Mouse (Mus musculus): ENCODE results near the gene Rln3.

The Rln3 gene

DNA sequence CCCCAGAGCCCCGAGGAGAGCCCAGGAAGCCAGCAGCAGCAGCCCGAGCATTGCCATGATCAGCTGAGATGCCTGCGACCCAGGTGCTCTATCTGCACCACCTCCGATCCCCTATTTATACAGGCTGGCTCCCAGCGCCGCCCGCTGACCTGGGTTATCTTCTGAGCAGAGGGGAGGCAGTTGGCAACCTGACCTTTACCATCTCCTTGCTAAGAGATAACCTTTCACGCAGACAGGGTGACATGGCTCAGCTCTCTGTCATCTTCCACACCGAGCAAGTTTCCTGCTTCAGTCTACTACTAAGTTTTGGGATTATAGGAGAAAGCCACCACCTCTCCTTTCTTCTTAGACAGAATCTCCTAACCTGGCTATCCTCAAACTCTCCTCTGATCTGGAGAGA lies at the start of gene Rln3:
Gene Rln3, minus strand, starts transcription at position 101 of the 400 bp plus-strand sequence.
- DNase-seq (ENCODE audit: extremely low spot score, low read depth, low spot score): no peak

DNA sequence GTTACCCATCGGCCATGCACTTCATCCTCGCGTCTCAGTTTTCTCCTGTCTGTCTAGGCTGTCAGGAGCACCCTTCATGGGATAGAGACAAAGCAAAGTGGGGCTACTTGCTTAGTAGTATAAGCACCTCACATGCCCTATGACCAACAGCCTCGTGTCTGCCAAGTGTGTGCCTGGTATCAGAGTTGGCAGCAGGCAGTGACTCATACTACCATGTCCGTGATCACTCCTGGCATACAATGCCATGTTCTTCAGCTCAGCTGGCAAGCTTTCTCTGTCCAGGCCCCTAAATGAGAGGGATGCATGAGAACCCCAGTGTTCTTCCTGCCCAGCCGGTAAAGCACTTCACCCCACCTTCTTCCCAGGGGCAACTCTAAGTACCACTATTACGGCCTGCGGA lies 45.8 kb upstream of the Rln3 start:
- no peak for DNase-seq (ENCODE audit: extremely low spot score, low read depth, low spot score)

DNA sequence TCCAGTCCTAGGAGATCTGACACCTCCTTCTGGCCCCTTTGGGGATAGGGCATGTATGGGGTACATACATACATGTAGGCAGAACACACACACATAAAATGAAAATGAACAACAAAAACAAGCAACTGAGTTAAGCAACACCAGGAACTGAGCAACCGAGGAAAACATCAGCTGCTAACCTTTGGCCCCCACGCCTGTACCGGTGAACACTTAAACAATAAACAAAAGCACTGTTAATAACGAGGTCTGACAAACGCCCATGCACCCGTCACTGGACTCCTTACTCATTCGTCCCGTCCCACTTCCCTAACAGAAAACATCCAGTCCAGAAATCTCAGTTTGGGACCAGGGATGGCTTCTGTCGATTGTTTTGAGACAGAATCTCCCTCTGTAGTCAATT lies 44.5 kb upstream of the Rln3 start:
- no peak for DNase-seq (ENCODE audit: extremely low spot score, low read depth, low spot score)

DNA sequence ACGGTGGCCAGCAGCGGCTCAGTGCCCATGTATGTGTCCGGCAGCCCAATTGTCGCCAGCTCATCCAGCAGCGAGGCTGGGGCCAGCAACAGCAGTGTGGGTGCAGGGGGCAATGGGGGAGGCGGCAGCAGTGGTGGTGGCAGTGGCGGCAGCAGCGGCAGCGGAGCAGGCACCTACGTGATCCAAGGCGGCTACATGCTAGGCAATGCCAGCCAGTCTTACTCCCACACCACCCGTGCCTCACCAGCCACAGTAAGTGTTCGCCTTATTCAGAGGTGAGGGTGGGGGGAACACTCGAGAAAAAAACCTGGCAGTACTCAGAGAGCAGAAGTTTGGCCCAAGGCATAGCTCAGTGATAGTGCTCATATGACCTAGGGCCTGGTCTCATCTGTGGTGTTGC lies 43.0 kb upstream of the Rln3 start:
- DNase-seq (ENCODE audit: extremely low spot score, low read depth, low spot score): no peak

DNA sequence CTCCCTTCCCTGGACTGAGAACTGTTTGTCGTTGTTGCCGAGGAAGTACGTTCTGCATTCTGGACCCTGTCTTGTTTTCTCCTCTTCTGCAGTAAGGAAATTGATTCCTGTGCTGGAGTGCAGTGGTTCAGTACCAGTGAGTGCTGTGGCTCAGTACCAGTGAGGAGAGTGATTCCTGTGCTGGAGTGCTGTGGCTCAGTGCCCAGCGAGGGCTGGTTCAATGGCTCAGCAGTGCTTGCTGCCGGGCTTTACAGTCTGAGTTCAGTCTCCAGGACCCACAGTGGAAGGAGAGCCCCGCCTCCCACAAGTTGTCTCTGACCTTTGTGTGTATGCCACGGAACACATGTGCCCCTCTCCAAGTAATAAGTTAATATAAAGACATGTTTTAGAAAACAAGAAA lies 42.4 kb upstream of the Rln3 start:
- no peak for DNase-seq (ENCODE audit: extremely low spot score, low read depth, low spot score)

DNA sequence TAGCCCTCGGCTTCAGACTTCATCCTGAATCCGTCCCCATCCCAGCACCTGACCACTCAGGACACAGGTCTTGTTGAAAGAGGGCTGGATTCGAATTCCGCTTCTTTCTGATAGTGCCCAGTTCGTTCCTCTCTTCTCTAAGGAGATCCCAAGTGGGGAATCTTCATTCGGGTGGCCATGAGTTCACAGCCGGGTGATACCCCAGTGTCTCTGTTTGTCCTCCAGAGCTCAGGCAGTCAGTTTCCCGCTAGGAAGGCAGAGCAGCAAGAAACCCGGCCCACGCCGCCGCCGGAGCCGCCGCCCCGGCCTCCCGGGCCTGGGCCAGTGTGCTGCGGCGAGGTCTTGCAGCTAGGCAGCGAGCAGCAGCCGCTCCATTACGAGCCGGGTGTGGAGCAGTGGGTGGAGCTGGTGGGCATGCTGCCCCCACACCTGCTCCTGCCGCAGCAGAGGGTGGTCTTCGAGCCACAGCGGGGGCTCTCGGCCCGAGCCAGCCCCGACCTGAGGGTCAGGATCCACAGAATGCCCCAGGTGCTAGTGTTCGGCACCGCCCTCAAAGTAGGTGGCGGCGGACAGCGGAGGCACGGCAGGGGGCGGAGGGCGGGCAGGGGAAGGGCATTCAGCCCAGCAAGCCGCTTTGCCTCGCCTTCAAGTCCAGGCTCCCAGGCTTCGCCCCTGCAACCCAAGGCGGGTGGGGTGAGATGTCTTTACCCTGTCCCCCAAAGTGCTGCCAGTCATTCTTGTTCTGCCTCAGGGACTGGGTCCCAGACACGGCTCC lies 39.7 kb upstream of the Rln3 start:
- no peak for DNase-seq (ENCODE audit: extremely low spot score, low read depth, low spot score)

DNA sequence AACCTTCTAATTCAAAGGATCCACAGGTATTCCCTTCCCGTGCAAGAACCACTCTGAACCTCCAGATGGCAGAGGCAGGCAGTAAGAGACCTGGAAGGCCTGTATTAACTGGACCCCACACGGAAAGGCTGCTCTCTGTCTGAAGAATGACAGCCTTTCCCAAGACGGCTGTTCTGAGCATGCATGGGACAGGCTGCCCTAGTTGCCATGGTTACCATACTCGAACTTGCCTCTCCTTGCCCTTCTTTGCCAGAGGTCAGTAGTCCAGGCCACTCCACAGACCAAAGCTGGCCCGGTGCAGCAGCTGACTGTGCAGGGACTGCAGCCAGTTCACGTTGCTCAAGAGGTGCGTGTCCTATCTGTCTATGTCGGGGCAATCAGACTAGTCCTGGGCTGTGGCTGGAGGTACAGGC lies 39.0 kb upstream of the Rln3 start:
- DNase-seq (ENCODE audit: extremely low spot score, low read depth, low spot score): no peak

DNA sequence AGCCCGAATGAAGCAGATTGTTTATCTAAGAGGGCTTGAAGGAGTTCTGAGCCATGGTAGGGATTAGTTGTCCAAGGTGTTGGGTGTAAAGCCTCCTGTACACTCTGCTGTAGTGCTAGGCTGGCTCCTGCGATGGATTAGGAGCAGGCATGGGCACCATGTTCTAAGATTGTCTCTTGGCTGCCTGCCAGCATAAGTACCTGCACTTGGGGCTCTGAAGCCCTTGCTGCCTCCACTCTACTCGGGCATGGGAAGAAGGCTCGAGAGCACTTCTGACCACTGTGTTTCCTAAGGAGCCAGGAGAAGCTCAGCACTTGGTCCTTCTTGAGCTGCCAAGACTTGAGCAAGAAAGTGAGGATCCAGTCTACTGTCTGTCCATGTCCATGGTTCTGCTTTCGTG lies 34.4 kb upstream of the Rln3 start:
- no peak for DNase-seq (ENCODE audit: extremely low spot score, low read depth, low spot score)

DNA sequence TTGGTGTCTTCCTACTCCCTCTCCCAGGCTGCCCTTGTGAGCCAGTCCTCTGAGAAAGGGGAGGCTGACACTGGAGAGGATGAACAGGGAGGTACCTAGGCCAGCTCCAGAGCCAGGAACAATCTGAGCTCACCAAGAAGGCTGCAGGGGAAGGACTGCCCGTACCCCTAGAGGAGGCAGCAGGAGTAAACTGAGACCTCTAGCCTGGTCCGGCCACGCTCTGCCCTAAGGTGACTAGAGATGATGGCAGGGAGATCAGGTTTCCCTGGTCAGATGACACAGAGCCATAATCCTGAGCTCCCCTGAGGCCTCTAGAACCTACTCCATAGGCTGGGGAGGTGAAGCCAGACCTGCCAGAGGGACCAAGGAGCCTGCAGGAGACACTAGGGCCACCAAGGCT lies 32.0 kb upstream of the Rln3 start:
- DNase-seq (ENCODE audit: extremely low spot score, low read depth, low spot score): no peak

DNA sequence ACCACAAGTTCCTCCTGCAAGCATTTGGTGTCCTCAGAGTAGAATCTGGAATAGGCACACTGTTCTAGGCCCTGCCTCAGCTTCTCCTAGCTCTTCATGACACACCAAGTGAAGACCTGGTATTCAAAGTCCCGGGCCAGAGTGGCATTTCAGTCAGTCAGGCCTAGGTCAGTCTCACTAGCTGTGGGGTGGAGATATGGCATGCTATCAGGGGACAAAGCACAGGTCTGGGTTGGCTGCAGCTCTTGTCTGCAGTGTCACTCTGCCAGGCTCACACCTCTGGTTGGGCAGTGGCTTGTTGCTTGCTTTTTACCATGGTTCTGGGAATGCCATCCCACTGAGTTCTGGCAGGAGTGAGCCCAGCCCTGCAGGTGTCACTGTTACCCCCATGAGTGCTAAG lies 31.6 kb upstream of the Rln3 start:
- no peak for DNase-seq (ENCODE audit: extremely low spot score, low read depth, low spot score)

DNA sequence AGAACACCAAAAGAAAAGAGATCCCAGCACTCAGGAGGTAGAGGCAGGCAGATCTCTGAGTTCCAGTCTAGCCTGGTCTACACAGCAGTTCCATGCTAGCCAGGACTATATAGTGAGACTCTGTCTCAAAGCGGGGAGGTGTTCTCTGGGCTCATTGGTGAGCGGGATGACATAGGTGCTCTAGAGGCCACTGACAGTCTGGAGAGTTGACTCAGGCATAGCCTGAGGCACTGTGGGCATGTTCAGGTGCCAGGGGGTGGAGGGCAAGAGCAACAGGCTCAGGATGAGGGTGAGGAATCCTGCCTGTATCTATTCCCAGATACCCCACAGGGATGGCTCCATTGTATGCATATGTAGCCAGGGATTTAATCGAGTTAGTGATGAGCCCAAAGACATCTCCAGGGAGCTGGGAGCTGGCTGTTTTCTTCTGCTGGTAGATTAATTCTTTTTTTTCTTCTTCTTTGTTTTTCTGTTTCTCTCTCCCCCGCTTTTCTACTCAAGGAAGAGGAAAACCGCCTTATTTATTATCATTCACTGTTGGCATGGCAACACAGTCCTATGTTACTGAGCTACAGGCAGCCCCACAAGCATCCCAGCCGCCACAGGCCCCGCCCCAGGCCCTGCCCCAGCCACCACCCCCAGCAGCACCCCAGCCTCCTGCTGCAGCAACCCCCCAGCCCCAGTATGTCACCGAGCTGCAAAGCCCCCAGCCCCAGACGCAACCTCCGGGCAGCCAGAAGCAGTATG lies 28.6 kb upstream of the Rln3 start:
- DNase-seq (ENCODE audit: extremely low spot score, low read depth, low spot score): no peak

DNA sequence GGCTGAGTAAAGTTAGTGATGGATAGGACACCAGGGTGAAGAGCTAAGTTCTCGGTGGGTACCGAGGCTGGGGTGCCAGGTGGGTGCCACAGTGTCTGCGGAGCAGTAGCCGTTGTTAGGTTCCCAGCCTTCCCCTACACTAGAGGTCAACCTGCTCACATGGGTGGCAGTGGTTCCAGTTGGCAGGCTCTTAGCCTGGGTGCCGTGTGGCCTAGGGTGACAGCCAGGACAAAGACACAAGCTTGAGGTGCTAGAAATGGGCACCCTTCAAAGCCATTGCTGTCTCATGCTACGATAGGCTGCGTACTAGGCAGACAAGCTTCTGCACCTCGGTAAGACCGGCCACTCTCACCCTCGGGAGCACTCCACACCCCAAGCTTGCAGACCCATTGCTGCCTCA lies 27.5 kb upstream of the Rln3 start:
- no peak for DNase-seq (ENCODE audit: extremely low spot score, low read depth, low spot score)

DNA sequence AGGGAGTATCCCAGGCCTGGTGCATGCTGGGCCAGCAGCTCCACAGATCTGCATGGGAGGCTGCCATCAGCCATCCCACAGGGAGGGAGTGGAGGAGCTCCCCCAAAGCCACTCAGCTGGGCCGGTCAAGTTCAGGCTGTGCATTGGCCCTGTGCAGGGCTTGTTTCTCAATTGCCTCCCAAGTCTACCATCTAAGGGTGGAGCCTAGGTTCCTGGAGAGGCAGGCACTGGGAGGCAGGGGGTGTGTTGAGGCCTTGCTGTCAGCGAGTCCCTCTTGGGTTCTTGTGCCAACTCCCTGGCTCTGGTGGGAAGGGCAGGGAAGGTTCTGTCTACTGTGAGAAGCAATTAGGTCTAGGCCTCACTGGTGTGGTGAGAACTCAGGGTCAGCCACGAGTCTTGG lies 27.1 kb upstream of the Rln3 start:
- no peak for DNase-seq (ENCODE audit: extremely low spot score, low read depth, low spot score)

DNA sequence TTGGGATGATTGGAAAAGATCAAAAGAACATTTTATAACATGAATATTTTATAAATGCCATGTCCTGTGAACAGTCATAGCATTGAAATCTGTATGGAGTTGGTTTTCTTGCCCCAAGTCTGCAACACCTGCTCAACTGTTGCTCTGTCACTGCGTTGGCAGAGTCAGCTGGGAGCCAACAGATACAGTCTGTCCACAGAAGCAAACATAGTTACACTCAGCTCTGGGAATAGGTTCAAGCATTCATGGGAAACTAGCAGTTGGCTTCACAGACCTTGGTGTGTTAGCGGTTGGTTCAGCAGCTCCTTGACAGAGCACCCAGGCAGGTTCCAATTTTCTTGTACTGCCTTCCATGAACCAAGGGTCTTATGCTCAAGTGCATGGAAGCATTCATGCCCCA lies 25.9 kb upstream of the Rln3 start:
- no peak for DNase-seq (ENCODE audit: extremely low spot score, low read depth, low spot score)

DNA sequence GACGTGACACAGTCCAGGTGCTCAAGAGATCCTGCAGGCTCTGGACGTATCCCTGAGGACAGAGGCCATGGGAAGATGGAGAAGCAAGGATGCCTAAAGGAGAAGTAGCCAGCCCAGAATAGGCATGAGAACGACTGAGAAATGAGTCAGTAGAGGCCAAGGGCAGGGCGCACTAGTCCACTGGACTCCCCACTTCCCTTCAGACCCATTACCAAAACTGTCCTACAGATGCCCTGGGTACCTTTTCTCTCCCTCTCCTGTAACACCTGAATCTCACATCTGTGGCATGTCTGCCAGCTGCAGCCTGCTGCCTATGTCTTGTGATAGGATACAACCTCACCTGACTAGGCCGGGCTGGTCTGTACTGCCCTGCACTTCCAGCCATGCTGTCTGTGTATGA lies 25.4 kb upstream of the Rln3 start:
- no peak for DNase-seq (ENCODE audit: extremely low spot score, low read depth, low spot score)

DNA sequence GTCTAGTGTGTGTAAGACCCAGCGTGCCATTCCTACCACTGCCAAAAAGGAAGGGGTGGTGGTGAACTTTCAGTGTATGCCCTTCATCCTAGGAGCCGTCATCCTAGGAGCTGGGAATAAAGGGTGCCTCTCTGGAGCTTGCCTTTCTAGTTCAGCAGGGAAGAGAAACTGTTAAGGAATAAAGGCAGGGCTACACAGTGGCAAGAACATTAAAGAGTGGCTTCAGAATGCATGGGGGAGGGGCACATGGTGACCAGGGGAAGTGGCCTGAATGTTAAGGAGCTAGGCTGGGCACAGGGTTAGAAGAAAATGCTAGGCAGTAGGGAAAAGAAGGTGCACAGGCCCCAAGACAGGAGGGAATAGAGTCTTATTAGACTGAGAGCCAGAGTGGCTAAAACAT lies 24.9 kb upstream of the Rln3 start:
- DNase-seq (ENCODE audit: extremely low spot score, low read depth, low spot score): no peak

DNA sequence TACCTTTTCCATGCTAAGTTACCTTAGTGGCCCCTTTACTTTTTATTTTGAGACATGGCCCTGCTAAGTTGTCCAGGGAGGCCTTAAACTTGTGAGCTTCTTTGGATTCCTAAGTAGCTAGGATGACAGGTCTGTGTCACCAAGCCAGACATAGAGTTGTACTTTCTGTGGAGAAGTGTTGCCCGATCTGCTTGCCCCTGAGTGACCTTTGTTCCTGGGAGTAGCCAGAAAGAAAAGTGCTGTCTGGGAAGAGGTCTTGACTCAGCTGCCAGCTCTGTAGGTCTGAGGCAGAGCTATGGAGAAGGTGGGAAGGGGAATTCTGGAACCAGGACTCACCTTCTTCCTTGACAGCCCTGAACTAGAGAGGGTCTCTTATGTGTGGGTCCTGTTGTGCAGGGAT lies 24.4 kb upstream of the Rln3 start:
- DNase-seq (ENCODE audit: extremely low spot score, low read depth, low spot score): no peak

DNA sequence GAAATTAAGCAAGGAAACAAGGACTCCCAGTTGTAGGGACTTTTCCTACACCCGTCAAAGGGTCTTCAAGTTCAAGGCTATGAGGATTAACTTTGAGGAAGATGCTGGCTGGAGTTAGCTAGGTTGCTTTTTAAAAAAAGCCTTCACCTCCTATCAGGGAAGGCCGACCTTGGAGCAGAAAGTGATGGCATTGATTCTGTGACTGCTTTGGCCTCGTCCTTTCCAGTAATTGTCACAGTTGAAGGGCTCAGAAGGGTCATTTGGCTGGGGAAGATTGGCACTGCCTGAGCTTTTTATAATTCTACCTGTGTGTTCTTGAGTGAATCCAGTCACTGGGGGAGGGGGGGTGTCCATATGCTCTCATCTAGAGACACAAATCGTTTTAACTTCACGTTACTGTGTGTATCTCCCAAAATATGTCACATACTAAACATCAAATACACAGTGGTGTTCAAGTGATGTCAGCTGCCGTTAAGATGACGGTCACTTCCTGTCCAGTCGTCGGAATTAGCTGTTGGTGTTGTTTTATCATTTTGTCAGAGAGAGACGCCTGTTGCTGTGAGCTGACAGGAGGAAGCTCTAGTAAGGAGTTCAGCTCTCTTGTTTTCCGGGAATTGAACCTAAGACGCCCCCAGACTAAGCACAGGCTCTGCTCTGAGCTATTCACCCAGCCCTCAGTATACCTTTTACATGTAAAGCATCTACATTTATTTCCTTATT lies 23.7 kb upstream of the Rln3 start:
- DNase-seq (ENCODE audit: extremely low spot score, low read depth, low spot score): no peak

DNA sequence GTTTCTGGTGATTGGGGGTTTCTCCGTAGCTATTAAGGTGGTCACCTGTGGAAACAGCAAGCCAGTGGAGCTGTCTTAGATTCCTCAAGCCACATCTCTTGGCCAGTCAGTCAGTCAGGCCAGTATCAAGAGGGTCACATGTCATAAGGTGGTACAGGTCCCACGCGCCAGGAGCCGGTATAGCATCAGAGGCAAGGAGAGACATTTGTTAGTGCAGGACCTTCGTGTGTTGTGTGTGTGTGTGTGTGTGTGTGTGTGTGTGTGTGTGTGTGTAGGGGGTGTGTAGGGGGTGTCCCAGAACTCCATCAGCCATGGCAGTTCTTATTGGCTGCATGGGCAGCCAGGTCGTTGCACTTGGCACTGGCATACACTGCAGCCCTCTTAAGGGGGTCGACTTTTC lies 23.1 kb upstream of the Rln3 start:
- no peak for DNase-seq (ENCODE audit: extremely low spot score, low read depth, low spot score)

DNA sequence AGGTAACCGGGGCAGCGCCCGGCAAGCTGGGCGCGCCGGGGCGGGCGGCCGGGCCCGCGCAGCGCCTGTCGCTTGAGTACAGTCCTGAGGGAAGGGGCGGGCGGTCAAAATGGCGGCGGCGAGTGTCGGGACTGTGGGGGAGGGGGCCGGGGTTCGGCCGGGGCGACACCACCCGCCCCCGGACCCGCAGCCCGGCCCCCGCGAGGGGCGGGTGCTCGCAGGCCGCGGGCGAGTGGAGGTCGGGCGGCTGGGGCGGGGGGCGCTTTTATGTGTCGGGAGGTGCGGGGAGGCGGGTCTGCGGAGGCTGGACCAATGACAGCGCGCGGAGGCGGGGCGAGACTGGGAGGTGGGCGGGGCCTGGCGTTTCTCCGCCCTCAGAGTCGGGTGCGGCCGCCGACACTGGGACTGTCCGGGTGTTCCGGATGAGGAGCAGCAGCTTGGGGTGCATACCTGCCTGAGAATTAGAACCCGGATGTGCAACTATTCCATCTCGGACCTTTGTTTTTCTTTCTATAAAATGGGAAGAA lies 22.3 kb upstream of the Rln3 start:
- no peak for DNase-seq (ENCODE audit: extremely low spot score, low read depth, low spot score)

DNA sequence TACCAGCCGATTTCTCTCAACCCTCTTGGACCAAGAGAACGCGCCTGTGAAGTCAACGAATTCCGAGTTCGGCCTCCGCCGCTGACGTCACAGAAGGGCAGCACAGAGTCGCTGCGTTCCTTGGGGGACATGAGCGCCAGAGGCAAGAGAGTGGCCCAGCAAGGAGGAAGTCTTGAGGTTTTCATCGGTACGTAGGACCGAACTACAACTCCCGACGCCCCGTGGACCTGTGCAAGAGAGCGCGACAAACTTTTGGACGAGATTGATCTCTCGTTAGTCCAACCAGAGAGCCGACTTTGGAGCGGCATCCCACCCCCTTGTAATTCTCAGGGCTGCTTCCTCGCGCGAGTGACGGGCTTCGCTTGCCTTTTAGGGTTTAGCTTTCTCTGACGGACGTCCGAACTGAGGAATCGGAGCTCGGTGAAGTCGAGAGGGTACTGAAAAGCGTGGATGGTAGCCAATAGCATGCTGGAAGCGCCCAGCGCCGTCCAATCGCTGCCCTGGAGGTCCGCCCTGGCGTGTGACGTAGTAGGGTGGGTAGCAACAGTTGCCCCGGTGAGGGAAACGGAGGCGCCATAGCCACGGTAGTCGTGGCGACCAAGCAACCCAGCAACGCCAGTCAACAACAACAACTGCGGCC lies 21.6 kb upstream of the Rln3 start, which contains the start of gene Rfx1:
Gene Rfx1, plus strand, starts transcription at position 544 of the 640 bp plus-strand sequence.
- peak; percentile 99 for DNase-seq (ENCODE audit: extremely low spot score, low read depth, low spot score)

All from hindlimb bud, embryonic 11.5 days (tissue).